Mouse (Mus musculus) liver (tissue): ENCODE results near the gene Me1.

Experiments used
- DNase-seq: peaks from one replicate; pipeline ENCODE4 v3.0.0-alpha.2; 2020; ENCODE audit warnings: mixed read lengths

Me1 gene

DNA sequence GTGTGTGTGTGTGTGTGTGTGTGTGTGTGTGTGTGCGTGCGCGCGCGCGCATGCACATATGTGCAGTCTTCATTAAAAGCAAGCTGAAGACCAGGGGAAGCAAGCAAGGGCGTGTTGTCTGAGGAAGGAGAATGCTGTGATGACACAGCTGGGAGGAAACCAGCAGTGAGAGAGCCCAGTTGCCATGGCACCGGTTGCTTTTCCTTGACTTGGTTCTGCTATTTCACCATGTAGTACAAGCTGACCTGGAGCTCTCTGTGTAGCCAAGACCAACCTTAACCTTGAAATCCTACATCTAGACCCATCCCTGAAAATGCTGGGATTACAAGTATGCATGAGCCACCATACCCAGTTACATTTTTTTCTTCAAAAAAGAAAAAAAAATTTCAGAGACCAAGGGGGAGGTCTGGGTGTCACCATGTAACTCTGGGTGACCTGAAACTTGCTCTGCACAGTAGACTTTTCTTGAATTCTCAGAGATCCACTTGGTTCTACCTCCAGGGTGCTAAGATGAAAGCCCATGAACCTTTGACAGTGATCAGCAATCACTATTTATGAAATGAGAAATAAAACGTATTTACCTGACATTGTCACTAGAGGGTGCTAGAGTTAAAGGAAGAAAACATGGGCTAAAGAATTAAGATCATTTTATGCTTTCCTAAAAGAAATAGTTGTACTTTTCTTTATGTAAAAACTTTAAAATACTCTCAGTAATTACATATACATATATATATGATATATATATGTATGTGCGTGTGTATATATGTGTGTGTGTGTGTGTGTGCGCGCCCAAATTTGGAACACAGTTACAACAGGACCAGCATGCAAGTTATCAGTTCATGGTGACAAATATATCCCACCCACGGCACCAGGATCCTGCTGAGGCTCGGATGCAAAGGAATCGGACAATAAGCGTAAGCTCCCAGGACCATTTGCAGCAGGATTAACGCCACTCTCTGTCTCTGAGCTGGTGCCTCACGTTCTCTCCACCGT lies 102.8 kb downstream of the Me1 start:
- no peak for DNase-seq

DNA sequence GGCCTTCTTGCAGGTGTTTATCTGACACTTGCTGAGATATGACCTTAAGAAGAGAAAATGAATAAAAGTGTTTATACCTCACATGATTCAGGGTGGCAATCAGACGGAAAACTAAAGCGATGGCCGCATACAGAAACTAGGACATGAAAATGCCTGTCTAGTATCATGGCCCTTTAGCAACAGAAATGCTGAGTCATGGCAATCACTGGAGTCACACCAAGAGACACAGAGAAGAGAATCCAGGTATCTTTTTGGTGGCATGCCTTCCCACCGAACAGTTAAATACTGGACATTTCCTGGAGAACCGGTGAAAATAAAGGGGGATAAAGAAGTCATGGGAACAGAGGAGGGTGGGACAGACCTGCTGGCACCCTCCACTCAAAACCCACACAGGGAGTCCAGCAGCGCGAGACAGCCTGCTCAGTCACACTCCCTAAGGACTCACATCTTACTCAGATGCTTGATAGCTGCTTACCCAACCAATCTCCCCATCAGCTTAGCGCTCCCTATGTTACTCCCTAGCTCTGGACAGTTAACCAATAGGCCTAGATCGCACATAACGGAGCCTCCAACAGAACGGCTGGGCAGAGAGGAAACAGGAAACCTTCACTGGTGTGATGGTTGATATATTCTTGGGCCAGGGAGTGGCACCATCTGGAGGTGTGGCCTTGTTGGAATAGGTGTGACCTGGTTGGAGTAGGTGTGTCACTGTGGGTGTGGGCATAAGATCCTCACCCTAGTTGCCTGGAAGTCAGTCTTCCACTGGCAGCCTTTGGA lies 108.5 kb downstream of the Me1 start:
- DNase-seq, result no peak

DNA sequence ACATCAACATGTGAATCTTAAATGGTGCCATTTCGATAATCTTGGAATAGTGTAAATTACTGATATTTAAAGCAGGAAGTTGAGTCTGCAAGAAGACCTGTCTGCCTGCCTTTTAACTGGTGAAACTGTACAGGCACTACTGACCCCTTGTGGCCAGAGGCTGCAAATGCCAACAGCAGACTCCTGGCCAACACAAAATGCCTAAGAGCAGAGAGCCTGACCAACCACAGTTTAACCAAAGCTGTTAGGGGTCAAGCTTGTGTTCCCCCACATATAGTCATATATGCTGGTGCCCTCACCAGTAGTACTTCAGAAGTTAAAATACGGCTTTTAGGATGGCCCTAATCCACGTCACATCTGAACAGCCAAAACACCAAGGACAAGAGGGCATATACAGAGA lies 112.0 kb downstream of the Me1 start:
- peak; percentile 71 for DNase-seq

DNA sequence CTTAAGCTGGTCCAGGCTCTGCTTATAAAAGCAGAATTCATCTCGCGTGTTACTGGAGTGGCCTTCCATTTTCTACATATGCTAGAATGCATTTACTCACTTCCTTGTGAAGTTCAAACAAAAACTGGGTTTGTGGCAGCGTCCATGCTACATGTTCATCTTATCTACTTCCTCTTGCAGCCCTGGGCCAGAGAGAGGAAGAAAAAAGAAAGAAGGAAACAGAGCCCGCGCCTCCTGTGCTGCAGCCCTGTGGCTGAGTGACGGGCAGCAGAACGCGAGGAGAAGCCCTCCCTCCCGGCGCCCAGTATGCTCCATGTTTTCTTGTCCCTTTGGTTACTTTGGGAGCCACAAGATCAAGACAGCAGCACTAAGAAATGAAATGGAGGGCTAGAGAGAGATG lies 116.1 kb downstream of the Me1 start:
- DNase-seq, result peak; percentile 18

DNA sequence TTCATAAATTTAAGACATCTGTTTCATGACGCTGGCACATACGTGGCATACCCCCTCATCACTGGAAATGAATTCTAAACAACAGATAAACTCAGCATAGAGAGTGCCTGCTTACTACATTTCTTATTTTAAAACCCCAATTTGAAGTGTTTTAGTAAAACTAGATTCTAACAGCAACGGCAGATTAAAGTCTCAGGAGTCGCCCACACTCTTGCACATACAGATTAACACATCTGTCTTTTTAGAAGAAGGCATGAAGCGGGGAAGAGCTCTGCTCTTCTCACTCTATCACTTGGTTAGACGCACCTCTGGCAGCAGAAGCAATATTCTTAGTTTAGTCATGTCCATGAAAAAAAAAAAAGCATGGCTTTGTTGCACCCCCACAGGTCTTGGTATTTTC lies 120.6 kb downstream of the Me1 start:
- no peak for DNase-seq

DNA sequence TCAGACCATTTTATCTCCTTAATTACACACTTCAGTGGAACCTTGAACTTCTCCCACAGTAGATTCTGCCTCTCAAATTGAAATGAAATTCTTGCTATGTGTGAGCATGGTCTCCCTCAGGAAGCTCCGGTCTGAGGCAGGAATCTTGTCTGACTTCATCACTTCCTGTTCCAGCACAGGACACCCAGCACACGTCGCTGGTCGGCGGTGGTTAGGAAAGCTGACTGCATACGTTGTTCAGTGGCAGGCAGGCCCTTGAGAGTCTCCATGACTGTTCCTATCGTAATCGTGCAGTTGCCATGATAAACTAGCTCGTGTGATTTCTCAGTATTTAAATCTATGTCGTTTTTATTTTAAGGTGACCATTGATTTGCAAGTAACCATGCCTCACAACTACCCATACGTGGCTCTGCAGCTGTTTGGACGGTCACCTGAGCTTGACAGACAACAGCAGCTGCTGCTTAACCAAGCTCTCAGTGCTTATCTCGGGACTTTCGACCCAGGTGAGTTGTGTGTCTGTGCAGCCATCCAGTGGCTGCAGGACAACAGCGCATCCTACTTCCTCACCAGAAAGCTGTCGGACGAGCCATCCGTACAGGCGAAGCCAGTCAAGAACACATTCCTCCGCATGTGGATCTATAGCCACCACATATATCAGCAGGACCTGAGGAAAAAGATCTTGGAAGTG lies 122.0 kb downstream of the Me1 start:
- no peak for DNase-seq

DNA sequence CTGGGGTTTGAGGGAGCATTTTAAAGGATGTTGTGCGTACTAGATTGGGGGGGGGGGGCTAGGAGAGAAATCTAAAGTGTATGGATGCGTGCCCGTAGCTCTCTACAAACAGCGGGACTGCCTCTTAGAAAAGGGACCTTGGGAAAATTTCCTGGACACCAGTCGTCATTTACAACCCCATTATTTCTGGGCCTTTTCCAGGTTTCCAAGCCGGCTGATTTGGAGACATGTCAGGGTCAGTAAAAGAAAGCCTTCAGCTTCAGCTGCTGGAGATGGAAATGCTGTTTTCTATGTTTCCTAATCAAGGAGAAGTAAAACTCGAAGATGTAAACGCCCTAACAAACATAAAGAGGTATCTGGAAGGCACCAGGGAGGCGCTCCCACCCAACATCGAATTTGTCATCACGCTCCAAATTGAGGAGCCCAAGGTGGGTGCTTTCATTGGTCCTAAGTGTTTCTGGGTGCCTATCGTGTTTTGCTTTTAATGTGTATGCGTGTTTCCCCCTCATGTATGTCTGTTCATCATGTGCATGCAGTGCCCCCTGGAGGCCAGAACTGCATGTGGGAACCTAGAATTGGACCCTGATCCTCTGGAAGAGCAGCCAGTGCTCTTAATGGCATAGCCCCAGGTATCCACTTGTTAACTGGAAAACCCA lies 123.0 kb downstream of the Me1 start:
- DNase-seq, result peak; percentile 87

DNA sequence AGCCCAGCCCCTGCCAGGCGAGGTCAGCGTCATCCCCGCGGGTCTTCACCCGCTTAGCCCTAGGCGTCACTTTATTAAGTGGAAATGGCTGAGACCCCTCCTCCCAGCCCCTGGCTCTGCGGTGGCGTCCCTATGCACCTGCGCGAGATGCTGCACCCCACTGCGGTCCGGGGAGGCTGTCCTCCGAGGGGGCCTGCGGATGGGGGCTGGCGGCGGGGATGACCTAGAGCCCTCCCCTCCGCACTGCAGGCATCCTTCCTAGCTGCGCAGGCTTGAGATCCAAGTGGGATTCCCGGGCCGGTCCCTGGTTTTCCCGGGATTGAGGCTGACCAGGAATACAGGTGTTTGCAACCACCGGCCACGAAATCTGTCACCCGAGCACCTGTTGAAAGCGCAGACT lies 123.6 kb downstream of the Me1 start:
- DNase-seq, result peak; percentile 22

DNA sequence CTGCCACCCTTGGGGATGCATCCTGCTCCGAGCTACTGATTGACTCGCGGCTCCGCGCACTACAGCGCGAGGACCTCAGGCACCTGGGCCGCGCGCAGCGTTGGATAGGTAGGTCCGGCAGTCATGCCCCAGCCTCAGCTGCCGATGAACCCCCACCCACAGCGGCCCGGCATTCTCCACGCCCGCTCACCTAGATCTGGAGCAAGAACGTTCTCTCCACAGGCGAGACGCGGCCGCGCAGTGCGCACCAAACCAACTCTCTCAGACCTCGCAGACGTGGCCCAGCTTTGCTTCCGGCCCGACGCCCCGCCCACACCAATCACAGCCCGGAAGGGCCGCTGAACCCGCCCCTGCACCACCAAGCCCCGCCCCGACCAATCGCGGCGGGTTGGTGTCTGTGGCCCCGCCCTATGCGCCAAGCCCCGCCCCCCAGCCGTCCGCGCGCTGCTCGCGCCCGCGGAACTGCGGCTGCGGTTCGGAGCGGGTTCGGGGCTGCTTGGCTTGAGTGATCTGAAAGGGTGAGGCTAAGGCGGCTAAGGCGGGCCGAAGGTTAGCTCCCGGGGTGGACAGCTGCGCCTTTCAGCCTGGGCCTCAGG lies 124.1 kb downstream of the Me1 start, which contains the start of the genes Pgm3 and Rwdd2a:
Pgm3 (minus strand) TSS at position 303 of the 596 bp plus-strand sequence.
Rwdd2a (plus strand) TSS at position 452 of the 596 bp plus-strand sequence.
- DNase-seq, result peak; percentile 98

DNA sequence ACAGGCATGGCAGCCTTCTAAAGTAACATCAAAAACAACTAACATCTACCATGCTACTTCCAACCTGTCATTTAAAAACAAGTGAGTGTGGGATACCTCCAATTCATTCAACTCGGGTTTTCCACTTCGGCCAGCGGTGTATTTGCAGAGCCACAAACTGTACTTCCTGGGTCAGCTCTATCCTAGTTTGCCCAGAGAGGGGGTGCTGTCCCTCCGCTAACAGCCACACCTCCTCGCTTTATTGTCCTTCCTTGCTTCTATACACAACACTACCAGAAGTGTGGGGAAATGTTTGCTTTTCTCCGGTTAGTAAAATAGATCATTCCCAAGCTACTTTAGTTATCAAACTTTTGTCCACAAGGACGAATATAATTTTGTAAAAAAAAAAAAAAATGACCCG lies 124.8 kb downstream of the Me1 start:
- DNase-seq, result no peak

DNA sequence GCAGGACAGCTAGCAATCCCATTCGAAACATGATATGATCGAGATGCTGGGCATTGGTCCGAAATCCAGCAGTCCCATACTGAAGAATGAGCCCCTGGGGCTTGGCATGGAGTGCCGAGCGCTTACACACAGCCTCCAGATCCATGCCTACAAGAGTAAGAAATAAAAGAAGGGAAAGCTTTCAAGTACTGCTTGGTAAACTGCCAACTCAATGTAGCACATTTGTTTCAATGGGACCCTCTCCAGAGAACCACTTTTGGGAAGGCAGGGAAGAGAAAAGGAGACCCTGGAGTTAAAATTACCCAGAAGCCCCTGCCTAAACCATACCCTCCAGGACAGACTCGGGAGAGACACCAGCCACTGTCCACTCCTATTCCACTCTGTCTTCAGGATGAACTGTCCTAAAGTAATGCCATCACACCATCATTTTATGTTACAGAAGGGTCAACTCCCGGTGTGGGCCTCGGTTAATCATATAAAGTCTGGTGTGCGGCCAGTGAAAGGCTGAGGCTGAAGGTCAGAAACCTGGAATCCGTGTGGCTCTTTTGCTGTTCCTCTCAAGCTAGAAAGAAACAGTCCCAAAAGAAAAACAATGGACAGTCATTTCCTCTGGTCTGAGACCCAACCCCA lies 125.4 kb downstream of the Me1 start:
- no peak for DNase-seq

DNA sequence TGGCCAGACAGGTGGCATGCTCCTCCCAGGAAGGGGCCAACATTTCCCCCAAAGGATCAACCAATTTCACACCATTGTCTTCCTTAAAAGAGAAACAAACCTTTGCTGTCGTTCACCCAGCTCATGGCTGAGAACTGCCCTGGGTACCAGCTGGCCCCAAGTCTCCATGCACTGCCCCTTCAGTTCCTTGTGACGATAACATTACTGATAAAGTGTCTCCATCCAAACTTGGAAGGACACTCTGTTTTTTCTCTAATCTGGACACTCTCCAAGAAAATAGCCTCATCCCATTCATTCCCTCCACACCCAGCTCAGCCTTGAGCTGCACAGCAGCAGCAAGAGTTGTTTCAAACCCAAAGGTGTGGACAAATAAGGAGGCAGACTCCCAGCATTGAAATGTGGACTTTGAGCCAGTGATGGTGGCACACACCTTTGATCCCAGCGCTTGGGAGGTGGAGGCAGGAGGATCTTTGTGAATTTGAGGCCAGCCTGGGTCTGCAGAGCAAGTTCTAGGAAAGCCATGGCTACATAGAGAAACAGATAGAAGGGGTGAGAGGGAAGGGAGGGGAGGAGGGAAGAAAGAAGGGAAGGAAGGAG lies 126.3 kb downstream of the Me1 start:
- no peak for DNase-seq

DNA sequence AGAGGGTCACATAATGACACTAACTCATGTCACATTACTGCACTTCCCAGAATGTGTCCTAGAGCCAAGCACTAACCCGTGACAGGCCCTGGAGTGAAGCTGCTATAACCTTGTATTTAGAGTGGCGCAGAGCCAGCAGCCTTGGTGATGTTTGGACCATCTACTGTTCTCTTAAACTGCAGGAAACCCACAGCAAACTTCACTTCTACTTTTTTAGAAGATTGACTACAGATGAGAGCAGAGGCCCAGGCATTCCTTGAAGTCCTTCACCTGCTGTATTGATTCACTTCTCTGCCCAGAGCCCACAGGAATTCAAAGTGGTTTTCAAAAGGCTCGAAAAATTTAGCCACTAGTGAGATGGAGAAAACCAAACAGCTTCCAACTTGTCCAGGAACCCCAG lies 135.2 kb downstream of the Me1 start:
- no peak for DNase-seq

DNA sequence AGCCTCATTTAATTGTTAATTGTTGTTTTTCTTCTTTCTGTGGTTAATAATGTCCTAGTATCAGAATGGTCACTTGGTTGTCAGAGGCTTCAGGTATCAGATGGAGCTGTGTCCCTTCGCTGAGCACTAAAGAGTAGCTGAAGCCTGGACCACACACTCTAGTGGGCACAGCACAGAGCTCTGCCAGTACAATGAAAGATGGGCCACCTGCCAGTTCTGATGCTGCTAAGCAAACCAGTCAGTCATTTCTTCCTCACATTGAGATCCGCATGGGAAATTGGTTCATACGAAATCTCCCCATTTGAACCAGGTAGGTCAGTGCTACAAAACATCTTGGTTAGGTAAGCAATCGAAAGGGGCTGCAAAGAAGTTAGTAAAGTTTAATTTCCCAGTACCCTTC lies 141.1 kb downstream of the Me1 start:
- DNase-seq, result no peak

DNA sequence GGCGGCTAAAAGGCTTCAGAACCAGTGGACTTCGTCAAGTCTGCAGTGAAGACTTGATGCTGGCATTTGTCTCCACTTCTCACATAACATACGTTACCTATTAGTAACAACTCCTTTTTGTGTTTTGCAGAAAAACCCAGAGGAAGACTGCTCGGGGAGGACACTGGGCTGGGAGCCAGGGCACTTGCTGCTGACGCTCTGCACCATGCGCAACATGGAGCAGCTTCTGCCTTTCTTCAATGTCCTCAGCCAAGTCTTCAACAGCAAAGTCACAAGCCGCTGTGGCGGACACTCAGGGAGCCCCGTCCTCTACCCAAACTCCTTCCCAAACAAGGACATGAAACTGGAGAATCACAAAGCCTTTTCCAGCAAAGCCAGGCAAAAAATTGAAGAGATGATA lies 141.9 kb downstream of the Me1 start:
- no peak for DNase-seq

DNA sequence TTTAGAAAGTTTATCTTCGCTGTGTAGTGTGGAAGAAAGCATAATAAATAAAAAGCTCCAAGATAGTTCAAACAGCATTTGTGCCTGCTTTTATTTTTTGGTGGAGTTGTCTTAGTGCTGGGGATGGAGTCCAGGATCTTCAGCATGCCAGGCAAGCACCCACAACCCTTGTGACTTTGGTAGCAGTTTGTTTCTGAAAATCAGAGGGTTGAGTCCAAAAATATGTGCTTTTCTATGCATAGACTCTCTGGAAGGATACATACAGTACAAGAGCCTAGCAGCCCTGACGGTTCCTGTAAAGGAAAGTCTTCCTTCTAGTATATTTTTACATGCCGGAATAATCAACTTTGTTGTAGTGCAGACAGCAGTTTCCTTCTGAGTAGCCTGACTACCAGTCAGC lies 145.0 kb downstream of the Me1 start:
- no peak for DNase-seq

DNA sequence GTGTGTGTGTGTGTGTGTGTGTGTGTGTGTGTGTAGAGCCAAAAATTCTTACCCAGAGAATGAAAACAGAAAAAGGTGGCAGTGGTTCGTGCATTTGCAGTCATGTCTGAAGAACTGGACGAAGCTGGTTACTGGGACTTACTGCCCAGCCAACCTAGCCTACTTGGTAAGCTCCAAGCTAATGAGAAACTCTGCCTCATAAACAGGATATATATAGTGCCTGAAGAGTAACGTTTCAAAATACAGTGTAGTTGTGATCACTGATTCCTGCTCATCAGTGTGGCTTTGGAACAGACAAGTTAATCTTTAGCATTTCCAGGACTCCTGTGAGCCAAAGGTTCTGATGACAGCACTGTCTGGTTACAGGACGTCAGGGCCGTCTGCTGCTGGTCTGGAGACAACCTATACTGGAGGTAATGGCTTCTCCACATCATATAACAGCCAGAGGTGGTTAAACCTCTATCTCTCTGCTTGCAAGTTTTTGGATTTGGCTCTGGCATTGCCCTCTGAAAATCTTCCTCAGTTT lies 146.1 kb downstream of the Me1 start:
- DNase-seq, result no peak

DNA sequence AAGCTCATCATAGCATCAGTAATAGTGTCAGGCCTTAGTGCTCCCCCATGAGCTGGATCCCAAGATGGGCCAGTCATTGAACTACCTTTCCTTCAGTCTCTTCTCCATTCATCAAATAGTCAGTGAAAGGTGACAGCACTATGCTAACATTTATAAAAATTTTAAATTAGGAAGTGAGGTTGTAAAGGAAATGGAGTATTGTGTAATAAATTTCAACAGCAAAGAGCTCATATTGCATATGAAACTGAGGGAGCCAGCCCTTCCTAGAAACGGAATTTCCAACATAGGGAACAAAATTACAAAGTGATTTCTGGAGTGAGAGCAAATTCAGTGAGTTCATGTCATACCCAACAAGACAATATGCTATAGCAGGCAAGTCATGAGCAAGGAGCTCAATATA lies 151.2 kb downstream of the Me1 start:
- DNase-seq, result no peak

DNA sequence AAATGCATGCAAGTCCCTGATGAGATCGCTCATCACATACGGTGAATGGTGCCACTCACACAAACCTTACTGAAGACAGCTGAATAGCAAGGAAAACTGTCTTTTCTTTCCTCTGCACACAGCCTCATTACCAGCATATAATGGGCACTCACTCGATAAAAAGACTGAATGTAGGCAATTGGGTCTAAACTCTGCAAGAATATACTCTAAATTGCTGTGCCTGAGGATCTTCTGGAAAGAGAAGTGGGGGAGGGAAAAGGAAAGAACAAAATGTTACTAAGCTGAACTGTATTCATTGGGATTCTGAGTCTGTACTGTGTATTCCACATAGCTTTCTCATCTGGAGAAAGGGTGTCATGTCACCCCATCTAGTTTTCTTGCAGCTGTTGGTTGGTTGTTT lies 152.3 kb downstream of the Me1 start:
- DNase-seq, result no peak

DNA sequence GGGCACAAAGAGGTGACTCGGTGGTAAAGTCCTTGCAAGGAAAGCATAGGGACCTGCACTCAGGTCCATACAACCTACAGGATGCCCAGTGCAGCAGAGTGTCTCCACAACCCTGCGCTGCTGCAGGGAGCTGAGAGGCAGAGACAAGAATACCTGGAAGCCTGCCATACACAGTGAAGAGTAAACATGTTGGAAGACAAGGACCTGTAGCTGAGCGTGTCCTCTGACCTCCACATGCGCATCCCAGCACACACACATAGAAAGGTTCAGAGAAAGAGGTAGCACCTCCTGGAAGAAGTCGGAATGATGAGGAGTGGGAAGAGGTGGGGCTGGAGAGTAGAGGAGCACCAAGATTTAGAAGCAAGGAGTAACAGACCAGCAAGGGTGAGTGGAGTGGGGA lies 161.7 kb downstream of the Me1 start:
- no peak for DNase-seq
